Mouse (Mus musculus): Measurements from ENCODE around the gene Nfkbil1.
A peak's percentile ranks its signal among the peaks of the same experiment; 100 is the strongest.
"Not testable (repeated sequence)": the region's sequence is repeated elsewhere in the genome, so short reads cannot be mapped to it uniquely, and the experiment has no call there.

Nfkbil1 gene

GRCm38 (mm10) chr17:35236996-35237395, 1.4 kb upstream of the Nfkbil1 start:
- no peak for DNase-seq (ENCODE audit: low read depth, low spot score)

DNA sequence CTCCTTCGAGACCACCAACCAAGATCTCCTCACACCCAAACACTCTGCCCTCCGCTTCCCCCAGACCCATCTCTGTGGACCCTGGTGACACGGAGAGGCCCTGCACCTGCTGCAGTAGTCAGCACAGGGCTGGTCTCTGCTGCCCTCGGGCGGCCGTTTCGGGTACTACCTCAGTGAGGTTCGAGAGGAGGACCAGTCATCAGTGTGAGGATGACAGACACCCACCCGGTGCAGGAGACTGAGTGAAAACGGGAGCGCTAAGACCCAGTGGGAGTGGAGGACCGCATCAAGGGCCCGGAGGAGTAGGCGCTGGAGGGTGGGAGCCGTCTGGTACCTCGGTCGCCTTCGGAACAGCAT, 776 bp upstream of the Nfkbil1 start:
- DNase-seq (ENCODE audit: low read depth, low spot score): peak; percentile 97

GRCm38 (mm10) chr17:35234903-35235302, 689 bp downstream of the Nfkbil1 start:
- DNase-seq (ENCODE audit: low read depth, low spot score): peak; percentile 62

DNA sequence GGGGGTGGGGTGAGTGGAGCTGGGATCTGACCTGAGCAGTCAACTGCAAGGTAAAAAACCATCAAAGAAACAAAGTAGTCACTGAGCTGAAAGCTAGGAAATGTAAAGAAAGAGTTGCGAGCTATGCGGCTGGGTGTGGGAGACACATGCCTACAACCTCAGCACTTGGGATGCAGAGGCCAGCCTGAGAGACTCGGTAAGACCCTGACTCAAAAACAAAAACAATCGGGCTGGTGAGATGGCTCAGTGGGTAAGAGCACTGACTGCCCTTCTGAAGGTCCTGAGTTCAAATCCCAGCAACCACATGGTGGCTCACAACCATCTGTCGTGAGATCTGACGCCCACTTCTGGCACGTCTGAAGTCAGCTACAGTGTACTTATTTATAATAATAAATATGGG, 1.5 kb downstream of the Nfkbil1 start:
- not testable (repeated sequence) for DNase-seq (ENCODE audit: low read depth, low spot score)

DNA sequence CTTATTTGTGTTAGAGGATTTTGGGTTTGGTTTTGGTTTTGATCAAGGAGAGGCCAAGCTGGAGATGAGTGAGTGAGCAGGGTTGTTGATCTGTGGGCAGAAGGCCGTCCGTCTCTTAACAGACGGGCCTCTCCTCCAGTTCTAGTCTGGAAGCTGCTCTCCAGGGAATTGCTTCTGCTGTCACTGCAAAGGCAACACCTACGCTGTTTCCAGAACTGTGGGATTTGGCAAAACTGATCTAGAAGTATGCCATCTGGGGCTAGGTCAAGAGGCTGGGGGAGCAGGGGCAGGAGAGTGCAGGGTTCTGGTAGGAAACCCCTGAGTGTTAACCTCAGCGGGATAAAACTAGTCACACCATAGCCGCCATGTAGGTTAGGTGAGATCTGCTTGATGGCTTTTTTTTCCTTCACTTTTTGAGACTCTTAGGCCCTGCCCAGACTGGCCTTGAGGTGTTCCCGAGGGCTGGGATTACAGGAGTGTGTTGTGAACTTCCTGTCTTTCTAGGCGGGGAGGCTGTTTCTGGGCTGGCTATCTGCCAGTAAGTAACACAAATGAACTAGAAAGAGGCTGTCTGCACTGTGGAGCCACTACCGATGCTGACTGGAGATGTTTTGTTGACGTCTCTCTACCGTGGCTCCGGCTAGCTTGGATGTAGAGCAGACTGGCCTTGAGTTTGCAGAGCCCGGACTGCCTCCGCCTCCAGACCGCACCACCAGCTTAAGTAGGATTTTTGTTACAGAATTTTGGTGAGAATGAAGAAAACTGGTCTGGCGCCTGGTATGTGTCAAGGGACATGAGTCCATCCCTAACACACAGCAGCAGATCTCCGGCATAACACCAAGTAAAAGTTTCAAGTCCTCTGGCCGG, 2.2 kb downstream of the Nfkbil1 start, which contains the start of gene Atp6v1g2:
Atp6v1g2 (plus strand) TSS at position 547 of the 867 bp plus-strand sequence.
- peak; percentile 64 for DNase-seq (ENCODE audit: low read depth, low spot score)

DNA sequence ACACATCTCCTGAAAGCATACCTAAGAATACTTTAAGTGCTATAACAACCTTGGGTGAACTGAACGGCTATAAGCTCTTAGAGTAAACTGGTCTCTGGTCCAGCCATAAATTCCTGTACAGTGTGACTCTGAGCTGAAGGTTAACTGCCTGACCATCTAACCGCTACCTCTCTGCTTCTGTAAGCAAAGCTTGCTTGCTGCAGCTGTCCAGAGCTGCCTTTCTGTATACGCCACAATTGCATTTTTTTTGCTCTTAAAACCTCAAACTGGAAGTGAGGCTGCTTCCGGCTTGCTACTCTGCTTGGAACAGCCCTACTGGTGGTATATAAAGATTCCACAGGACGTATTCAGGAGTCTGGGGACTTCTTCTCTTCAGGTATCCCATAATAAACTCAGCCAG, 2.9 kb downstream of the Nfkbil1 start:
- DNase-seq (ENCODE audit: low read depth, low spot score): peak; percentile 70

DNA sequence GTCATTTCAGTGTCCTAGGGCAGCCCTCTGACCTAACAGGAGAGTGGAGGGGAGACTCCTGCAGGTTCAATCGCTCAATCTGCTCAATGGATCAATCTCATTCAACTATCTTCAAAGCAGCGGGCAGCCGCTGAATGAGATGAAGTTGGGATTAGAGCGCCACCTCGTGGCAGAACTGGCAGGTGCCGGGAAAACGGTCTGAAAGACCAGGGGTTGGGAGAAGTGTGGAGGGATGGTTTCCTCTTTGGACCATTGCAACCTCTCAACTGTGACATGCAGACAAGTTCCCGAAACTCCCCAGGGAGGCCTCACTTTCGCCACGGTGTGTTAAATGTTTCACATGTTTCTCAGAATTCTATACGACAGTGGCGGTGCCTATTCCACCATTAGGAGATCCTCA, 3.5 kb downstream of the Nfkbil1 start:
- DNase-seq (ENCODE audit: low read depth, low spot score): peak; percentile 91

DNA sequence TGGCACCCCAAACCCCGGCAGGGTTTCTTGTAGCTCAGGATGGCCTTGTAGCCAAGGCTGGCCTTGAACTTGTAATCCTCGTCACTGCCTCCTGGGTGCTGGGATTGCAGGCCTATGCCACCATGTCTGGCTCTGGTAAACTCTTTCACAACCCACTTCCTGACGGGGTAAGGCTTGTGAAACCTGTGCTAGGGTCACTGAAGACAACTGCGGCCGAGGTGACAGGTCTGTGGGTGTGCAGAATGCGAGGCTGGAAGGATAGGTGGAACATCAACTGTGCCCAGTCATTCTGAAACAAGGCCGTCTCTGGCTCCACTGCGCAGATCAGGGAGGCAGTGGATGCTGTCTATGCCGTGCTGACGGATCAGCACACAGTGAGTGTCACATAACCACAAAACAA, 4.6 kb downstream of the Nfkbil1 start:
- peak; percentile 74 for DNase-seq (ENCODE audit: low read depth, low spot score)

DNA sequence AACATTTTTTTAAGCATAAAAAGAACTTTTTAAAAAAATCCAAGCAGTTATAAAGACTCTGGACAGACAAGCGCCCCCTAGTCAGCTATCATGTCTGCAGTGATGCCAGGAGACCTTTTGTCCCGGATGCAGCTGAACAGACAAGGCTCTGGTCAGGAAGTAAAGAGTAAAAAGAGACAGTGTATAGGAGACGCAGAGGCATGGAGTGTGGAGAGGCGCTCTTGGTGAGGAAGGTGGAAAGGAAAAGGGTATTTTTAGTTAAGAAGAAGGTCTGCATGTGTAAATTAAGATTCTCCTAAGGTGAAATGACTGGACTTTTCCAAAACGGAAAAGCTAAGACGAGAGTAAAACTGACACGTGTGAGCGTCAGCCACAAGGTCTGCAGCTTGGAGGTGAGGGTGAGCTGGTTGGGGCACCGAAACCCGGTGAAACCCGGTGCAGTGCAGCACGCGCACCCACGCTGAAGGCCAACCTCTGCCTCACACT, 9.0 kb downstream of the Nfkbil1 start:
- peak; percentile 61 for DNase-seq (ENCODE audit: low read depth, low spot score)

GRCm38 (mm10) chr17:35225456-35225855, 10.1 kb downstream of the Nfkbil1 start:
- no peak for DNase-seq (ENCODE audit: low read depth, low spot score)

- no peak for DNase-seq (ENCODE audit: low read depth, low spot score)
Observed at GRCm38 (mm10) chr17:35224641-35225040, 11.0 kb downstream of the Nfkbil1 start.

GRCm38 (mm10) chr17:35222299-35222698, 13.3 kb downstream of the Nfkbil1 start:
- DNase-seq (ENCODE audit: low read depth, low spot score): peak; percentile 39

- no peak for DNase-seq (ENCODE audit: low read depth, low spot score)
Observed at GRCm38 (mm10) chr17:35220156-35220952, 15.2 kb downstream of the Nfkbil1 start, which contains the start of gene Gm16181. Gene Gm16181 (plus strand): TSS chr17:35220834.

GRCm38 (mm10) chr17:35219601-35220041, 16.0 kb downstream of the Nfkbil1 start:
- peak; percentile 71 for DNase-seq (ENCODE audit: low read depth, low spot score)

GRCm38 (mm10) chr17:35218516-35219193, 16.9 kb downstream of the Nfkbil1 start:
- DNase-seq (ENCODE audit: low read depth, low spot score): peak; percentile 67

DNA sequence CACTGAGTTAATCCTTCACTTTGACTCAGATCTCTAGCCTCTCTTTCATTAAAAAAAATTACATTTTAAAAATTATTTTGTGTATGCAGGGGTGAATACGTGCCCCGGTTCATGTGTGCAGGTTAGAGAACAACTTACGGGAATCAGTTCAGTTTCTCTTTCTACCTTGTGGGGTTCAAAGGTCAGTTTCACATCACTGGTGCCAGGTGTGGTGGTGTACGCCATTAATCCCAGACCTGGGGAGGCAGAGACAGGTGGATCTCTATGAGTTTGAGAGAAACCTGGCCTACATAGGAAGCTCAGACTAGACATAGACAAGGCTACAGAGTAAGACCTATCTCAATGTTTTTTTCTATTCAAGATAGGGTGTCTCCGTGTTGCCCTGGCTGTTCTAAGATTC, 22.5 kb downstream of the Nfkbil1 start:
- no peak for DNase-seq (ENCODE audit: low read depth, low spot score)

DNA sequence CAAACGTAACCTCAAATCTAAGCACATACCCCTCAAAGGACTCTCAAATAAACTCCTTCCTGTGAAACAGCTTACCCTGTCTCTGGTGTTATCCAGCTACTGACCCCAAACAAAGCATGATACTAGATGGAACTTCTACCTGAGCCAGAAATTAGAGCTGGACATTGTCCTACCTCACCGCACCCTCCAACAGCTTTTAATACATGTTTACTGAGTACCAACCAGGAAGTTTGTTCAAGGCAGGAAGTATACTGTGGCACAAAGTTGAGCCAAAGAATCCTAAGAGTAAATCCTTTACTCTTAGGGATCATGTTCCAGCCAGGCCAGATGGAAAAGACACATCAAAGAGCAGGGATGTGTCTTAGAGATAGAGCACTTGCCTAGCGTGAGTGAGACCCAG, 25.0 kb downstream of the Nfkbil1 start:
- DNase-seq (ENCODE audit: low read depth, low spot score): no peak

DNA sequence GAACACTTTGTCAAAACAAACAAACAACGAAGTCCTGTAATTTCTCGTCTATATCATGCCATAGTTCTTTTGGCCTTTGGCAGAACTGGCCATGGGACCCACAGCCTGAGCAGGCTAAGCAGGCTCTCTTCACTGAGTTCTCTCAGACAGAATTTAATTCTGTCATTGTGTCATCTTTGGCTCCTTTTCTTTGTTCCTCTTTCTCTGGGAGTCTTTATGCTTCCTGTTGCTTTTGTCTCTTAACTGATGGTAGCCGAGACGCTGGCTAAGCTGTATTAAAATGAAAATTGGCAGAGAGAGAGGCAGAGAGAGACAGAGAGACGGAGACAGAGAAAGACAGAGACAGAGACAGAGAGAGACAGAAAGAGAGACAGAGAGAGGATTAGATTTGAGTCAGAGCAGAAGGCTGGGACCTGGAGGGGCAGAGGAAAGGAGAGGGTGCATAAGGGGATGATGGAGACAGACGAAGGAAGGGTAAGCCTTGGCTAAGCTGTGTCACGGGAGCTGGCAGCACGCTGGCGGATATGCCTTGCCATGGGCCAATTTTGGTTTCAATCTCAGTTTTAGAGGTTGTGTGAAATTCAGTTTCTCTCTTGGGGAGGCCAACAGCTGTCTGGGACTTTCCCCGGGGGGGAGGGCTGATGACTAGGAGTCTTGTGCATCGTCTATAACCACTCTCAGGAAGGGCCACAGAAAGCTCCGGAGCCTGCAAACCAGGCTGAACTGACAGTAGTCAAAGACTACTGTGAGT, 25.6 kb downstream of the Nfkbil1 start:
- DNase-seq (ENCODE audit: low read depth, low spot score): peak; percentile 89

- DNase-seq (ENCODE audit: low read depth, low spot score): no peak
Observed at GRCm38 (mm10) chr17:35205380-35205769, 30.2 kb downstream of the Nfkbil1 start.

GRCm38 (mm10) chr17:35204494-35205379, 30.9 kb downstream of the Nfkbil1 start, which contains the start of gene Lta:
Gene Lta (minus strand): TSS chr17:35205351.
- DNase-seq (ENCODE audit: low read depth, low spot score): peak; percentile 88

Measured in CD4-positive, CD25-positive, alpha-beta regulatory T cell, adult 2 months (primary cell).